Mouse (Mus musculus): ENCODE results near the gene Ube2l3. TPM values are rescaled to one million over a fixed set of nuclear protein-coding genes. Genes with fewer than 3 reads are reported as not detected.
"Not testable (repeated sequence)": the region's sequence is repeated elsewhere in the genome, so short reads cannot be mapped to it uniquely, and the experiment has no call there.

Ube2l3 gene
- polyA plus RNA-seq, 2 experiments, result 65.1 to 218 TPM

GRCm38 (mm10) chr16:17233702-17234498 is 31.5 kb upstream of the Ube2l3 start:
- no peaks in the 10 kb centered on the region for H3K9me3 ChIP-seq (ENCODE audit: control insufficient read depth, low read length)
- peak; percentile 42; the same call in 1 of the 2 replicates for ATAC-seq (ENCODE audit: insufficient read depth)
- H3K27ac ChIP-seq, result peak overlapping the region; percentile 46
- no peak for DNase-seq (ENCODE audit: low read depth in 3 of 3, low spot score in 3 of 3)
- peaks cover 27 to 38% of the 10 kb centered on the region in 2 experiments for H3K4me1 ChIP-seq (replicated peaks; ENCODE audit: control insufficient read depth in 2 of 2, insufficient read depth in 2 of 2, low read length in 1 of 2)
- H3K27me3 ChIP-seq (ENCODE audit: control insufficient read depth, insufficient read depth, low read length), result no peaks in the 10 kb centered on the region
- H3K36me3 ChIP-seq (replicated peaks; ENCODE audit: control insufficient read depth, insufficient read depth, low read depth), result no peaks in the 10 kb centered on the region
- under 1% methylated on average over 45 of the region's 62 CpGs for WGBS (ENCODE audit: insufficient replicate concordance)
- peak overlapping the region; percentile 69 to 86 for H3K4me3 ChIP-seq (ENCODE audit: insufficient read depth in 1 of 2, low read depth in 2 of 2, low read length in 2 of 2)
- TF ChIP-seq EP300 (IDR thresholded peaks at IDR 0.05; ENCODE audit: low read depth), result no peak
- no peak for TF ChIP-seq CTCF (IDR thresholded peaks at IDR 0.05; ENCODE audit: low read depth)
- peak overlapping the region; percentile 87 for H3K9ac ChIP-seq (replicated peaks)
- peak overlapping the region; percentile 88 for H3K4me2 ChIP-seq (ENCODE audit: low read depth)

DNA sequence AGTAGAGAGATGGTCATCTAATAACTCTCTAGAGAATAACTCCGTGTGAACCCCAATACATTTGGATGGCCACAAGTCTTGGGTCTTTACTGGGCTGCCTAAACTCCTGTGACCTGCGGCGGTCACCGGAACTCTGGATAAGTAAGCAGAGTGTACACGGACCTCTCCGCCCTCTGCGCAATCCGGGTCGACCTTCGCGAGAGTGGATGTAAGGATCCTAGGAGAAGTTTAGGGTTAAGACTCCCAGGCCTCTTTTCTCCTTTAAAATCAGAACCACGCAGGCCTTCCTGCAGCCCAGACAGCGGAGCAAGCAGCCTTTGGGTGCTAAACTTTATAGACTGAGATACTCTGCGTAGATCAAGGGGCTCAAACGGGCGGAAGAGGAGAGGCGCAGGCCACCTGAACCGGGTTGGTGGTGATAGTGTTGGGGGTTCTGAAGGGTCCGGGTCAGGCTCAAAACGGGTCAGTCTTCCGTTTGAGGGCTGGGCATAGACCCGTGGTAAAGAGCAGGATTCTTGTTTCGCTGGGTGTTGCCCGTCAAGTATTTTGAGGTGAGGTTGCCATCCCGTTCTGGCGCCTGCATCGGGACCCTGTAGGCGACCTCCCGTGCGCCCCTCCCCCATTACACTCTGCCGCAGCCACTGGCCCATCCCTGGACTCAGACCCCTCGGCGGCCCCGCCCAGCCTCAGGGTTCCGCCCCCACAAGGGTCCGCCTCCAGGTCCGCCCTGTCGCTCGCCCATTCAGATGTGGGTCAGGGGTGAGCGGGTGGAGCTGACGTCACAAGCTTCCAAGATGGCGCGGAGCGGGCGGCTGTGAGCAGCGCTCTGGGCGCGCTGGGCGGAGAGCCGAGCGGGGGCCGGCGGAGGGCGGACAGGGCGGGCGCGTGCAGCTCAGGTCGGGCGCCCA is 30.6 kb upstream of the Ube2l3 start, which contains the start of gene Hic2:
Gene Hic2 (plus strand): TSS at position 779 of the 908 bp plus-strand sequence.
- 0 out of 2 replicates have a peak, but pooled peaks have one; percentile 15 for TF ChIP-seq EP300 (IDR thresholded peaks at IDR 0.05; ENCODE audit: low read depth)
- TF ChIP-seq CTCF (IDR thresholded peaks at IDR 0.05; ENCODE audit: low read depth), result no peak
- H3K27ac ChIP-seq, result peak within 1 kb of the TSS; percentile 46
- H3K9me3 ChIP-seq (ENCODE audit: control insufficient read depth, low read length), result no peaks in the 10 kb centered on the region
- peaks cover 20 to 30% of the 10 kb centered on the region in 2 experiments for H3K4me1 ChIP-seq (replicated peaks; ENCODE audit: control insufficient read depth in 2 of 2, insufficient read depth in 2 of 2, low read length in 1 of 2)
- H3K9ac ChIP-seq (replicated peaks), result peak within 1 kb of the TSS; percentile 87
- DNase-seq (ENCODE audit: low read depth in 3 of 3, low spot score in 3 of 3) (peak; percentile 74 to 78 (median 77)), ATAC-seq (ENCODE audit: insufficient read depth) (peak; percentile 89)
- H3K4me3 ChIP-seq (ENCODE audit: insufficient read depth in 1 of 2, low read depth in 2 of 2, low read length in 2 of 2), result peak within 1 kb of the TSS; percentile 69 to 86
- peak within 1 kb of the TSS; percentile 88 for H3K4me2 ChIP-seq (ENCODE audit: low read depth)
- H3K27me3 ChIP-seq (ENCODE audit: control insufficient read depth, insufficient read depth, low read length), result no peaks in the 10 kb centered on the region
- H3K36me3 ChIP-seq (replicated peaks; ENCODE audit: control insufficient read depth, insufficient read depth, low read depth), result no peaks in the 10 kb centered on the region
- WGBS (ENCODE audit: insufficient replicate concordance), result 4% methylated on average over 57 of the region's 59 CpGs

DNA sequence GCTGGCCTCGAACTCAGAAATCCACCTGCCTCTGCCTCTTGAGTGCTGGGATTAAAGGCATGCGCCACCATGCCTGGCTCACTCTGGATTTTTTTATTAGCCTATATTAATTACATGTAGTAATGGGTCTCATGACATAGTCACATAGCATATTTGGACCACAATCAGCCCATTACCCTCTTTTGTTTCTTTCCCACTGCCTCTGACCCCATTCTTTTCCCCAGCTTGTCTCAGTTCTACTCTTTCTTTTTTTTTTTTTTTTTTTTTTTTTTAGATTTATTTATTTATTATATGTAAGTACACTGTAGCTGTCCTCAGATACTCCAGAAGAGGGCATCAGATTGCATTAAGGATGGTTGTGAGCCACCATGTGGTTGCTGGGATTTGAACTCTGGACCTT is 29.1 kb upstream of the Ube2l3 start:
- H3K4me2 ChIP-seq (ENCODE audit: low read depth); H3K9me3 ChIP-seq (ENCODE audit: control insufficient read depth, low read length); H3K27ac ChIP-seq; H3K4me3 ChIP-seq (ENCODE audit: insufficient read depth in 1 of 2, low read depth in 2 of 2, low read length in 2 of 2); H3K36me3 ChIP-seq (replicated peaks; ENCODE audit: control insufficient read depth, insufficient read depth, low read depth); H3K27me3 ChIP-seq (ENCODE audit: control insufficient read depth, insufficient read depth, low read length); H3K9ac ChIP-seq (replicated peaks); ATAC-seq (ENCODE audit: insufficient read depth); DNase-seq (ENCODE audit: low read depth in 3 of 3, low spot score in 3 of 3): not testable (repeated sequence)
- peaks cover 10 to 19% of the 10 kb centered on the region in 2 experiments for H3K4me1 ChIP-seq (replicated peaks; ENCODE audit: control insufficient read depth in 2 of 2, insufficient read depth in 2 of 2, low read length in 1 of 2)
- 72% methylated on average over 2 of the region's 2 CpGs for WGBS (ENCODE audit: insufficient replicate concordance)

GRCm38 (mm10) chr16:17226496-17226895 is 24.0 kb upstream of the Ube2l3 start:
- Histone ChIP-seq H3K9ac (replicated peaks) (no peak overlapping the region), H3K4me2 (ENCODE audit: low read depth) (no peak overlapping the region), H3K4me3 (ENCODE audit: insufficient read depth in 1 of 2, low read depth in 2 of 2, low read length in 2 of 2) (no peak overlapping the region), H3K27me3 (ENCODE audit: control insufficient read depth, insufficient read depth, low read length) (no peaks in the 10 kb centered on the region), H3K27ac (no peak overlapping the region), H3K4me1 (replicated peaks; ENCODE audit: control insufficient read depth in 2 of 2, insufficient read depth in 2 of 2, low read length in 1 of 2) (no peaks in the 10 kb centered on the region), H3K9me3 (ENCODE audit: control insufficient read depth, low read length) (no peaks in the 10 kb centered on the region), H3K36me3 (replicated peaks; ENCODE audit: control insufficient read depth, insufficient read depth, low read depth) (no peaks in the 10 kb centered on the region)
- no peak for TF ChIP-seq EP300 (IDR thresholded peaks at IDR 0.05; ENCODE audit: low read depth)
- TF ChIP-seq CTCF (IDR thresholded peaks at IDR 0.05; ENCODE audit: low read depth), result no peak
- ATAC-seq (ENCODE audit: insufficient read depth), result no peak
- DNase-seq (ENCODE audit: low read depth in 3 of 3, low spot score in 3 of 3), result no peak

DNA sequence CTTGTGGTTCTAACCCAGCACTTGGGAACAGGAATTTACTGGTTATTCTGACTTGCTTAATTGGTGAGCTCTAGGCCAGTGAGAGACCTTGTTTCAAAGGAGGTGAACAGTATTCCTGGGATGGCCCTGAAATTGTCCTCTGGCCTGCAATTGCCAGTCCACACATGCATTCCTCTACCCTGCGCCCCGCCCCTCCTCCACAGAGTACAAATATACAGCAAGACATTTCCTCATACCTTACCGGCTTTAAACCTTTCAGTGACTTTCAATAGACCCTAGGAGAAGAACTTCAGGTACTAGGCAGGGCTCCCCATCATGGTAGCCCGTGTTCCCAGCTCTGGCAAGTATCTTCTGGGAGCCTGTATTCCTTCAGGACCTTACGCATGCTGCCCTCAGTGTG is 23.1 kb upstream of the Ube2l3 start:
- whole genome bisulfite sequencing (ENCODE audit: insufficient replicate concordance), result 70% methylated on average over 5 of the region's 5 CpGs
- TF ChIP-seq EP300 (IDR thresholded peaks at IDR 0.05; ENCODE audit: low read depth), result no peak
- no peak for TF ChIP-seq CTCF (IDR thresholded peaks at IDR 0.05; ENCODE audit: low read depth)
- ATAC-seq (ENCODE audit: insufficient read depth), result no peak

More for the DNA sequence above, 23.1 kb upstream of the Ube2l3 start:
- DNase-seq (ENCODE audit: low read depth in 3 of 3, low spot score in 3 of 3), result no peak
- Histone ChIP-seq H3K4me2 (ENCODE audit: low read depth) (no peak overlapping the region), H3K9me3 (ENCODE audit: control insufficient read depth, low read length) (no peaks in the 10 kb centered on the region), H3K4me1 (replicated peaks; ENCODE audit: control insufficient read depth in 2 of 2, insufficient read depth in 2 of 2, low read length in 1 of 2) (peaks cover 3% of the 10 kb centered on the region in 2 experiments; a peak in 3 of 4 replicates), H3K4me3 (ENCODE audit: insufficient read depth in 1 of 2, low read depth in 2 of 2, low read length in 2 of 2) (no peak overlapping the region), H3K9ac (replicated peaks) (no peak overlapping the region), H3K27me3 (ENCODE audit: control insufficient read depth, insufficient read depth, low read length) (no peaks in the 10 kb centered on the region), H3K36me3 (replicated peaks; ENCODE audit: control insufficient read depth, insufficient read depth, low read depth) (no peaks in the 10 kb centered on the region), H3K27ac (no peak overlapping the region)

Measured in liver, embryonic 14.5 days (tissue).